ENCODE assay signal across 9 mouse cellular contexts in genomic region chr4:41660851-41661430, GRCm38 (mm10). TPM values are rescaled to one million over a fixed set of nuclear protein-coding genes. Genes with fewer than 3 reads are reported as not detected.
A peak's percentile ranks its signal among the peaks of the same experiment; 100 is the strongest.
DNase-seq lines count a peak whose midpoint lies in the region; ATAC-seq and TF ChIP-seq lines count a peak whose summit lies in the region.
"Had no signal": no experiment of that assay in that cellular context is flagged by ENCODE, and none has a peak within 500 bp of the region (broad histone marks: within the 10 kb centered on the region; RNA-seq: fewer than 3 reads in every experiment).

No protein-coding gene starts in this region.

- no peak overlapping the region for H3K27ac ChIP-seq in midbrain, embryonic 11.5 days (ENCODE audit: low read depth, low read length)
- H3K27ac ChIP-seq in midbrain, embryonic 16.5 days (ENCODE audit: low read length), result no peak overlapping the region
- peak overlapping the region; percentile 75 for H3K27ac ChIP-seq in hindbrain, embryonic 10.5 days
- H3K27ac ChIP-seq in limb, embryonic 14.5 days (replicated peaks; ENCODE audit: low read depth, low read length), result no peak overlapping the region
- no peak overlapping the region for H3K27ac ChIP-seq in stomach, postnatal 0 days (replicated peaks)

- no peak for TF ChIP-seq POLR2A in limb, embryonic 14.5 days (IDR thresholded peaks at IDR 0.05; ENCODE audit: borderline replicate concordance, extremely low read depth, insufficient read depth, insufficient read length)

- no peak overlapping the region for H3K9ac ChIP-seq in midbrain, embryonic 11.5 days (ENCODE audit: low read length)
- H3K9ac ChIP-seq in midbrain, embryonic 16.5 days (ENCODE audit: low read depth, low read length), result no peak overlapping the region
- no peak overlapping the region for H3K9ac ChIP-seq in limb, embryonic 14.5 days (ENCODE audit: low read depth, low read length, severe bottlenecking)
- H3K9ac ChIP-seq in stomach, postnatal 0 days (ENCODE audit: low read length), result no peak overlapping the region

- no peak for TF ChIP-seq CTCF in stomach, postnatal 0 days (IDR thresholded peaks at IDR 0.05; ENCODE audit: low read depth)

- no peaks in the 10 kb centered on the region for H3K27me3 ChIP-seq in midbrain, embryonic 11.5 days (ENCODE audit: control insufficient read depth, insufficient read depth, low read length)
- no peaks in the 10 kb centered on the region for H3K27me3 ChIP-seq in midbrain, embryonic 16.5 days (ENCODE audit: control insufficient read depth, insufficient read depth, low read depth, low read length)
- peaks cover 20% of the 10 kb centered on the region; the same call in 1 of the 2 replicates for H3K27me3 ChIP-seq in hindbrain, embryonic 10.5 days (ENCODE audit: insufficient read depth, poor library complexity, severe bottlenecking)
- H3K27me3 ChIP-seq in limb, embryonic 14.5 days (ENCODE audit: control insufficient read depth, insufficient read depth, low read length), result peaks cover 34% of the 10 kb centered on the region
- no peaks in the 10 kb centered on the region for H3K27me3 ChIP-seq in stomach, postnatal 0 days (ENCODE audit: control insufficient read depth, insufficient read depth, low read length)

- intact Hi-C loops in gastrocnemius, postnatal 36 days (cut with DNase I), result no loop called here

- no peak for TF ChIP-seq EP300 in stomach, postnatal 0 days (optimal IDR thresholded peaks at IDR 0.05)

- peaks cover 19% of the 10 kb centered on the region for H3K36me3 ChIP-seq in midbrain, embryonic 11.5 days (ENCODE audit: control insufficient read depth, insufficient read depth, low read length)
- peaks cover 3% of the 10 kb centered on the region; the same call in 1 of the 2 replicates for H3K36me3 ChIP-seq in midbrain, embryonic 16.5 days (ENCODE audit: control insufficient read depth, insufficient read depth, low read length)
- peaks cover 96% of the 10 kb centered on the region for H3K36me3 ChIP-seq in hindbrain, embryonic 10.5 days
- H3K36me3 ChIP-seq in limb, embryonic 14.5 days (ENCODE audit: control insufficient read depth, insufficient read depth, low read length), result no peaks in the 10 kb centered on the region
- no peaks in the 10 kb centered on the region; the same call in 1 of the 2 replicates for H3K36me3 ChIP-seq in stomach, postnatal 0 days (ENCODE audit: control insufficient read depth, insufficient read depth, low read length)

- H3K4me3 ChIP-seq in midbrain, embryonic 11.5 days (ENCODE audit: low read depth, low read length), result no peak overlapping the region
- no peak overlapping the region for H3K4me3 ChIP-seq in midbrain, embryonic 16.5 days (ENCODE audit: low read depth, low read length)
- no peak overlapping the region for H3K4me3 ChIP-seq in hindbrain, embryonic 10.5 days
- H3K4me3 ChIP-seq in limb, embryonic 14.5 days (replicated peaks; ENCODE audit: low read length), result no peak overlapping the region
- no peak overlapping the region for H3K4me3 ChIP-seq in stomach, postnatal 0 days (ENCODE audit: low read depth, low read length)

- peak; percentile 29; the same call in 1 of the 2 replicates for ATAC-seq in midbrain, embryonic 11.5 days (ENCODE audit: low FRiP score)
- no peak for ATAC-seq in midbrain, embryonic 16.5 days
- ATAC-seq in limb, embryonic 14.5 days (ENCODE audit: low FRiP score, low read depth), result peak; percentile 73; the same call in 1 of the 2 replicates
- 0 out of 2 replicates have a peak, but pooled peaks have one; percentile 13 for ATAC-seq in stomach, postnatal 0 days (ENCODE audit: low FRiP score, low TSS enrichment)

- no peaks in the 10 kb centered on the region for H3K9me3 ChIP-seq in midbrain, embryonic 11.5 days (ENCODE audit: control insufficient read depth, low read length)
- H3K9me3 ChIP-seq in midbrain, embryonic 16.5 days (replicated peaks; ENCODE audit: control insufficient read depth, low read length, poor library complexity, severe bottlenecking), result no peaks in the 10 kb centered on the region
- H3K9me3 ChIP-seq in hindbrain, embryonic 10.5 days, result no peaks in the 10 kb centered on the region
- H3K9me3 ChIP-seq in limb, embryonic 14.5 days (ENCODE audit: control insufficient read depth, low read length), result no peaks in the 10 kb centered on the region
- H3K9me3 ChIP-seq in stomach, postnatal 0 days (ENCODE audit: control insufficient read depth, low read length), result no peaks in the 10 kb centered on the region

- H3K4me2 ChIP-seq in midbrain, embryonic 11.5 days, result no peak overlapping the region
- H3K4me2 ChIP-seq in midbrain, embryonic 16.5 days (ENCODE audit: low read length), result no peak overlapping the region
- no peak overlapping the region for H3K4me2 ChIP-seq in limb, embryonic 14.5 days (replicated peaks; ENCODE audit: low read depth, low read length, severe bottlenecking)
- no peak overlapping the region for H3K4me2 ChIP-seq in stomach, postnatal 0 days (replicated peaks; ENCODE audit: low read depth)

- peaks cover 38% of the 10 kb centered on the region for H3K4me1 ChIP-seq in midbrain, embryonic 11.5 days (ENCODE audit: control insufficient read depth, insufficient read depth, low read length)
- peaks cover 10% of the 10 kb centered on the region; the same call in 1 of the 2 replicates for H3K4me1 ChIP-seq in midbrain, embryonic 16.5 days (ENCODE audit: control insufficient read depth, insufficient read depth, low read length)
- peaks cover 87% of the 10 kb centered on the region for H3K4me1 ChIP-seq in hindbrain, embryonic 10.5 days (replicated peaks)
- peaks cover 62% of the 10 kb centered on the region for H3K4me1 ChIP-seq in limb, embryonic 14.5 days (ENCODE audit: control insufficient read depth, insufficient read depth, low read length)
- H3K4me1 ChIP-seq in stomach, postnatal 0 days (replicated peaks; ENCODE audit: control insufficient read depth, insufficient read depth), result no peaks in the 10 kb centered on the region

- 51% methylated on average over 11 of the region's 11 CpGs for WGBS in midbrain, embryonic 11.5 days
- WGBS in midbrain, embryonic 16.5 days, result 17% methylated on average over 11 of the region's 11 CpGs
- WGBS in hindbrain, embryonic 10.5 days, result 39% methylated on average over 11 of the region's 11 CpGs
- 7% methylated on average over 11 of the region's 11 CpGs for WGBS in limb, embryonic 14.5 days
- 38% methylated on average over 11 of the region's 11 CpGs for WGBS in stomach, postnatal 0 days

- DNase-seq in midbrain, embryonic 11.5 days (ENCODE audit: low spot score, missing footprints), result peak; percentile 91
- peak; percentile 65 for DNase-seq in hindbrain, embryonic 10.5 days (ENCODE audit: low spot score)
- peak; percentile 77 for DNase-seq in limb, embryonic 14.5 days (ENCODE audit: low spot score)
- peak; percentile 47 for DNase-seq in stomach, postnatal 0 days (ENCODE audit: low spot score)
- DNase-seq in gastrocnemius, postnatal 36 days, result no peak
- no peak for DNase-seq in lung, postnatal 25 days (ENCODE audit: low spot score)
- no peak for DNase-seq in layer of hippocampus, adult 18-20 months (ENCODE audit: low spot score in 2 of 2)
- DNase-seq: cerebellum, adult 18-20 months had no signal

RNA-seq across cellular contexts. Expression of gene Enho, which starts 20.8 kb away (rescaled TPM):
- polyA plus RNA-seq in midbrain, embryonic 11.5 days (2014; fragmentation: Nextera tagmentation; extraction: Ambion mirVana), result 30.4 and 32.9 TPM in 2 replicates
- polyA plus RNA-seq in midbrain, embryonic 16.5 days (2015; fragmentation: Nextera tagmentation; extraction: Ambion mirVana), result 103 and 120 TPM in 2 replicates
- polyA plus RNA-seq in hindbrain, embryonic 10.5 days (2016; fragmentation: Nextera tagmentation; extraction: Ambion mirVana), result 27.3 and 50.9 TPM in 2 replicates
- 15.6 and 22.3 TPM in 2 replicates for polyA plus RNA-seq in limb, embryonic 14.5 days (2012; rRNA removed)
- polyA plus RNA-seq in limb, embryonic 14.5 days (2014; fragmentation: Nextera tagmentation; extraction: Ambion mirVana), result 12.5 and 13.1 TPM in 2 replicates
- 50.5 and 55.4 TPM in 2 replicates for polyA plus RNA-seq in stomach, postnatal 0 days (2015; fragmentation: Nextera tagmentation; extraction: Ambion mirVana)
- 10 to 100 TPM; 10.3 to 10.9 TPM for total RNA-seq in gastrocnemius, postnatal 36 days (2021)
- 10 to 100 TPM; 61.9 to 65.0 TPM for total RNA-seq in layer of hippocampus, adult 18-20 months (2021)

RNA-seq across cellular contexts. Expression of gene Cntfr, which starts 35.9 kb away (rescaled TPM):
- 25.7 and 33.8 TPM in 2 replicates for polyA plus RNA-seq in midbrain, embryonic 11.5 days (2014; fragmentation: Nextera tagmentation; extraction: Ambion mirVana)
- polyA plus RNA-seq in midbrain, embryonic 16.5 days (2015; fragmentation: Nextera tagmentation; extraction: Ambion mirVana), result 28.1 and 28.3 TPM in 2 replicates
- 29.7 and 51.6 TPM in 2 replicates for polyA plus RNA-seq in hindbrain, embryonic 10.5 days (2016; fragmentation: Nextera tagmentation; extraction: Ambion mirVana)
- 34.2 and 43.6 TPM in 2 replicates for polyA plus RNA-seq in limb, embryonic 14.5 days (2012; rRNA removed)
- 5.3 and 5.4 TPM in 2 replicates for polyA plus RNA-seq in limb, embryonic 14.5 days (2014; fragmentation: Nextera tagmentation; extraction: Ambion mirVana)
- 4.3 and 5.9 TPM in 2 replicates for polyA plus RNA-seq in stomach, postnatal 0 days (2015; fragmentation: Nextera tagmentation; extraction: Ambion mirVana)
- total RNA-seq in gastrocnemius, postnatal 36 days (2021), result 10 to 100 TPM; 24.8 to 31.1 TPM
- 100 to 1,000 TPM; 110 to 113 TPM for total RNA-seq in layer of hippocampus, adult 18-20 months (2021)

RNA-seq across cellular contexts. Expression of gene Il11ra1, which starts 38.8 kb away (rescaled TPM):
- polyA plus RNA-seq in midbrain, embryonic 11.5 days (2014; fragmentation: Nextera tagmentation; extraction: Ambion mirVana), result 55.2 and 57.9 TPM in 2 replicates
- polyA plus RNA-seq in midbrain, embryonic 16.5 days (2015; fragmentation: Nextera tagmentation; extraction: Ambion mirVana), result 31.5 and 36.3 TPM in 2 replicates
- 84.3 and 91.4 TPM in 2 replicates for polyA plus RNA-seq in hindbrain, embryonic 10.5 days (2016; fragmentation: Nextera tagmentation; extraction: Ambion mirVana)
- polyA plus RNA-seq in limb, embryonic 14.5 days (2012; rRNA removed), result 247 and 316 TPM in 2 replicates
- polyA plus RNA-seq in limb, embryonic 14.5 days (2014; fragmentation: Nextera tagmentation; extraction: Ambion mirVana), result 384 and 431 TPM in 2 replicates
- 73.7 and 80.0 TPM in 2 replicates for polyA plus RNA-seq in stomach, postnatal 0 days (2015; fragmentation: Nextera tagmentation; extraction: Ambion mirVana)
- 10 to 100 TPM; 30.8 to 41.2 TPM for total RNA-seq in gastrocnemius, postnatal 36 days (2021)
- total RNA-seq in layer of hippocampus, adult 18-20 months (2021), result 10 to 100 TPM; 35.5 to 37.0 TPM

RNA-seq across cellular contexts. Expression of gene Rpp25l, which starts 52.4 kb away (rescaled TPM):
- polyA plus RNA-seq in midbrain, embryonic 11.5 days (2014; fragmentation: Nextera tagmentation; extraction: Ambion mirVana), result 69.3 and 85.9 TPM in 2 replicates
- 52.3 and 52.4 TPM in 2 replicates for polyA plus RNA-seq in midbrain, embryonic 16.5 days (2015; fragmentation: Nextera tagmentation; extraction: Ambion mirVana)
- 89.7 and 96.6 TPM in 2 replicates for polyA plus RNA-seq in hindbrain, embryonic 10.5 days (2016; fragmentation: Nextera tagmentation; extraction: Ambion mirVana)
- polyA plus RNA-seq in limb, embryonic 14.5 days (2012; rRNA removed), result 59.3 and 67.5 TPM in 2 replicates
- polyA plus RNA-seq in limb, embryonic 14.5 days (2014; fragmentation: Nextera tagmentation; extraction: Ambion mirVana), result 69.8 and 76.2 TPM in 2 replicates
- polyA plus RNA-seq in stomach, postnatal 0 days (2015; fragmentation: Nextera tagmentation; extraction: Ambion mirVana), result 38.0 and 40.2 TPM in 2 replicates
- 10 to 100 TPM; 46.8 to 50.0 TPM for total RNA-seq in gastrocnemius, postnatal 36 days (2021)
- 10 to 100 TPM; 36.0 to 39.0 TPM for total RNA-seq in layer of hippocampus, adult 18-20 months (2021)

Comparison
In these comparisons a context has a peak if more than half of its experiments do, and no peak if none do; other contexts are left out.
1. DNase-seq: peak in midbrain, embryonic 11.5 days (single experiment), hindbrain, embryonic 10.5 days (single experiment), limb, embryonic 14.5 days (single experiment) and stomach, postnatal 0 days (single experiment); none in gastrocnemius, postnatal 36 days (0 of 2), lung, postnatal 25 days (single experiment) and layer of hippocampus, adult 18-20 months (0 of 2).